25 mouse cellular contexts compared by ENCODE assay signal in genomic region chr8:61692866-61693265, GRCm38 (mm10).
"Had no signal": no experiment of that assay in that cellular context is flagged by ENCODE, and none has a peak within 500 bp of the region (broad histone marks: within the 10 kb centered on the region; RNA-seq: fewer than 3 reads in every experiment).

No protein-coding gene starts in this region.

- DNase-seq: gastrocnemius, adult 2 months; gastrocnemius, postnatal 14 days; gastrocnemius, postnatal 36 days; heart, adult 2 months; heart, postnatal 14 days; heart, postnatal 36 days; kidney, adult 11 months; kidney, adult 2 months; kidney, adult 9 months; kidney, postnatal 14 days; kidney, postnatal 36 days; layer of hippocampus, adult 9-11 months; layer of hippocampus, postnatal 36 days; left cerebral cortex, postnatal 4 days had no signal

- H3K4me3 ChIP-seq: gastrocnemius, adult 2 months; heart, adult 2 months; hindbrain, embryonic 12.5 days; kidney, embryonic 15.5 days; limb, embryonic 13.5 days; limb, embryonic 15.5 days; liver, embryonic 12.5 days had no signal

- H3K36me3 ChIP-seq: hindbrain, embryonic 12.5 days; kidney, embryonic 15.5 days; limb, embryonic 13.5 days; limb, embryonic 15.5 days; liver, embryonic 12.5 days had no signal

- H3K27ac ChIP-seq: gastrocnemius, adult 2 months; heart, adult 2 months; hindbrain, embryonic 12.5 days; hindbrain, embryonic 14.5 days; hindbrain, postnatal 0 days; kidney, embryonic 15.5 days; kidney, postnatal 0 days; limb, embryonic 13.5 days; limb, embryonic 15.5 days; liver, embryonic 12.5 days; liver, embryonic 14.5 days had no signal

- H3K27me3 ChIP-seq: hindbrain, embryonic 12.5 days; kidney, embryonic 15.5 days; limb, embryonic 13.5 days; limb, embryonic 15.5 days; liver, embryonic 12.5 days had no signal

- H3K9ac ChIP-seq: hindbrain, embryonic 12.5 days; hindbrain, embryonic 14.5 days; kidney, embryonic 15.5 days; limb, embryonic 13.5 days; limb, embryonic 15.5 days; liver, embryonic 12.5 days; liver, embryonic 14.5 days had no signal

- H3K9me3 ChIP-seq: hindbrain, embryonic 12.5 days; kidney, embryonic 15.5 days; limb, embryonic 13.5 days; limb, embryonic 15.5 days; liver, embryonic 12.5 days had no signal

- H3K4me2 ChIP-seq: heart, embryonic 11.5 days; hindbrain, embryonic 12.5 days; hindbrain, embryonic 14.5 days; kidney, embryonic 15.5 days; limb, embryonic 13.5 days; limb, embryonic 15.5 days; liver, embryonic 12.5 days had no signal

- H3K4me1 ChIP-seq: hindbrain, embryonic 12.5 days; liver, embryonic 12.5 days had no signal

- ATAC-seq: hindbrain, postnatal 0 days; intestine, embryonic 16.5 days; liver, embryonic 12.5 days had no signal
